Mouse (Mus musculus): ENCODE results near the gene Dip2c. TPM values are rescaled to one million over a fixed set of nuclear protein-coding genes. Genes with fewer than 3 reads are reported as not detected.
A peak's percentile ranks its signal among the peaks of the same experiment; 100 is the strongest.

The Dip2c gene
- polyA plus RNA-seq, 1 experiment from 2014 or later: 4.6 TPM

DNA sequence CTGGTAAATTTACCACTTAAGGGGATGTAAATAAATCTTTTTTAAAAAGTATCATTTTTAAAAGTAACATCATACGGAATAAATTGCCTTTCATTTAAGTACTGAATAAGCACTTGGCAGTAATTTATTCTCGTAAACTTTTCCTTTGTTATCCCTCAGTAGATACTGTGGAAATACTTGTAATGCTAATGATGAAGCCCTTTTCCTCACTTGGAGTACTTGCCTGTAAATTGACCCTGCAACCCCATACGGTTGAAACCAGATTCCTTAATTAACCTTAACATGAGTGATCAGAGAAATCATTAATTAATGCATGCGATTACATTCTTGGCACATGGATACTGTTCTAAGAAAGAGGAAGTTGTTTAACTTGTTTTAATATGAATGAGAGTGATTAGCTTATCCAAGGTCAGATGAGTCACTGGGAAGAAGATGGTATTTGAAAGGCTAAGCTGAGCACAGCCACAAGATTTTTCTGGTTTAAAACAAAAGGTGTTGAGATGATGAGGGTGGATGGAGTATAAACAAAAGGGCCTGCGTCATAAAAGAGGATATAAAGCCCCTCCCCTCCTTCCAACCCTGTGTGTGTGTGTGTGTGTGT is 114.0 kb downstream of the Dip2c start:
- Histone ChIP-seq H3K9ac (ENCODE audit: low read length) (no peak overlapping the region), H3K36me3 (ENCODE audit: control insufficient read depth, insufficient read depth, low read length) (no peaks in the 10 kb centered on the region), H3K27ac (ENCODE audit: low read length) (no peak overlapping the region), H3K4me1 (replicated peaks; ENCODE audit: control insufficient read depth, insufficient read depth, low read length) (no peaks in the 10 kb centered on the region), H3K4me2 (ENCODE audit: low read depth, low read length) (no peak overlapping the region), H3K27me3 (ENCODE audit: control insufficient read depth, insufficient read depth, low read depth, low read length) (no peaks in the 10 kb centered on the region), H3K9me3 (ENCODE audit: control insufficient read depth, low read length) (no peaks in the 10 kb centered on the region), H3K4me3 (ENCODE audit: low read length) (no peak overlapping the region)
- no peak for ATAC-seq (ENCODE audit: low read depth)
- 51% methylated on average over 5 of the region's 5 CpGs for WGBS

- no peak overlapping the region for H3K9ac ChIP-seq (ENCODE audit: low read length)
- no peak overlapping the region for H3K4me3 ChIP-seq (ENCODE audit: low read length)
- ATAC-seq (ENCODE audit: low read depth): no peak
- no peaks in the 10 kb centered on the region for H3K4me1 ChIP-seq (replicated peaks; ENCODE audit: control insufficient read depth, insufficient read depth, low read length)
- WGBS: 84% methylated on average over 3 of the region's 3 CpGs
- no peaks in the 10 kb centered on the region for H3K9me3 ChIP-seq (ENCODE audit: control insufficient read depth, low read length)
- no peaks in the 10 kb centered on the region for H3K27me3 ChIP-seq (ENCODE audit: control insufficient read depth, insufficient read depth, low read depth, low read length)
- no peaks in the 10 kb centered on the region for H3K36me3 ChIP-seq (ENCODE audit: control insufficient read depth, insufficient read depth, low read length)
- H3K27ac ChIP-seq (ENCODE audit: low read length): no peak overlapping the region
- no peak overlapping the region for H3K4me2 ChIP-seq (ENCODE audit: low read depth, low read length)
Observed at GRCm38 (mm10) chr13:9393470-9393869, 117.1 kb downstream of the Dip2c start.

DNA sequence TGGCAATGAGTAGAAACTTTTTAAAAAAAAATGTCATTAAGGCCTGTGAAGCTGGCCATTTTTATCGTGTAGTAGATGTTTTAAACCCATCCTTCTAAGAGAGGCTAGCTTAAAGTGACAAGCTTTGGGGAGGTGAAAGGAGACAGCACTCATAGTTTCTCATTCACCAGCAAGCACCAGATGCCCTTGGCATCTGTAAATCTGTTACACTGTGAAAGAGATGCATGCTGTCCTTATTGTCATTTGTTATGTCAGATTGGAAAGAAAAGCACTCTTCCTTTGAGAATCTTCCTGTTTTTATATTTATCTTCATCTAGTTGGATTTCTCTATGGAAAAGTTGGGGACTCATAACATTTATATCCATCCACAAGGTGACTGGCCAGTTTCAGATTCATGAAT is 119.0 kb downstream of the Dip2c start:
- H3K4me2 ChIP-seq (ENCODE audit: low read depth, low read length): no peak overlapping the region
- H3K9me3 ChIP-seq (ENCODE audit: control insufficient read depth, low read length): no peaks in the 10 kb centered on the region
- no peaks in the 10 kb centered on the region for H3K4me1 ChIP-seq (replicated peaks; ENCODE audit: control insufficient read depth, insufficient read depth, low read length)
- H3K4me3 ChIP-seq (ENCODE audit: low read length): no peak overlapping the region
- no peaks in the 10 kb centered on the region for H3K27me3 ChIP-seq (ENCODE audit: control insufficient read depth, insufficient read depth, low read depth, low read length)
- H3K9ac ChIP-seq (ENCODE audit: low read length): no peak overlapping the region
- WGBS: 69% methylated on average over 1 of the region's 1 CpGs
- H3K27ac ChIP-seq (ENCODE audit: low read length): no peak overlapping the region
- ATAC-seq (ENCODE audit: low read depth): no peak
- no peaks in the 10 kb centered on the region for H3K36me3 ChIP-seq (ENCODE audit: control insufficient read depth, insufficient read depth, low read length)

GRCm38 (mm10) chr13:9398846-9399245 is 122.5 kb downstream of the Dip2c start:
- H3K4me3 ChIP-seq (ENCODE audit: low read length): no peak overlapping the region
- no peaks in the 10 kb centered on the region for H3K4me1 ChIP-seq (replicated peaks; ENCODE audit: control insufficient read depth, insufficient read depth, low read length)
- no peak overlapping the region for H3K27ac ChIP-seq (ENCODE audit: low read length)
- H3K4me2 ChIP-seq (ENCODE audit: low read depth, low read length): no peak overlapping the region
- no peaks in the 10 kb centered on the region for H3K36me3 ChIP-seq (ENCODE audit: control insufficient read depth, insufficient read depth, low read length)
- no peak for ATAC-seq (ENCODE audit: low read depth)
- peaks cover 2% of the 10 kb centered on the region; the same call in 1 of the 2 replicates for H3K9me3 ChIP-seq (ENCODE audit: control insufficient read depth, low read length)
- WGBS: 80% methylated on average over 1 of the region's 1 CpGs
- no peak overlapping the region for H3K9ac ChIP-seq (ENCODE audit: low read length)
- H3K27me3 ChIP-seq (ENCODE audit: control insufficient read depth, insufficient read depth, low read depth, low read length): no peaks in the 10 kb centered on the region

- Histone ChIP-seq H3K4me3 (ENCODE audit: low read length) (no peak overlapping the region), H3K9me3 (ENCODE audit: control insufficient read depth, low read length) (peaks cover 2% of the 10 kb centered on the region; the same call in 1 of the 2 replicates), H3K36me3 (ENCODE audit: control insufficient read depth, insufficient read depth, low read length) (no peaks in the 10 kb centered on the region), H3K4me2 (ENCODE audit: low read depth, low read length) (no peak overlapping the region), H3K4me1 (replicated peaks; ENCODE audit: control insufficient read depth, insufficient read depth, low read length) (no peaks in the 10 kb centered on the region), H3K27ac (ENCODE audit: low read length) (no peak overlapping the region), H3K27me3 (ENCODE audit: control insufficient read depth, insufficient read depth, low read depth, low read length) (no peaks in the 10 kb centered on the region), H3K9ac (ENCODE audit: low read length) (no peak overlapping the region)
- WGBS: 57% methylated on average over 1 of the region's 1 CpGs
- ATAC-seq (ENCODE audit: low read depth): no peak
Observed at GRCm38 (mm10) chr13:9405399-9405798, 129.1 kb downstream of the Dip2c start.

GRCm38 (mm10) chr13:9408983-9409382 is 132.7 kb downstream of the Dip2c start:
- WGBS: 92% methylated on average over 4 of the region's 4 CpGs
- Histone ChIP-seq H3K4me3 (ENCODE audit: low read length) (no peak overlapping the region), H3K4me2 (ENCODE audit: low read depth, low read length) (no peak overlapping the region), H3K4me1 (replicated peaks; ENCODE audit: control insufficient read depth, insufficient read depth, low read length) (no peaks in the 10 kb centered on the region), H3K9ac (ENCODE audit: low read length) (no peak overlapping the region), H3K36me3 (ENCODE audit: control insufficient read depth, insufficient read depth, low read length) (no peaks in the 10 kb centered on the region), H3K27me3 (ENCODE audit: control insufficient read depth, insufficient read depth, low read depth, low read length) (no peaks in the 10 kb centered on the region), H3K9me3 (ENCODE audit: control insufficient read depth, low read length) (no peaks in the 10 kb centered on the region), H3K27ac (ENCODE audit: low read length) (no peak overlapping the region)
- no peak for ATAC-seq (ENCODE audit: low read depth)

GRCm38 (mm10) chr13:9418441-9418840 is 142.1 kb downstream of the Dip2c start:
- Histone ChIP-seq H3K4me3 (ENCODE audit: low read length) (no peak overlapping the region), H3K4me1 (replicated peaks; ENCODE audit: control insufficient read depth, insufficient read depth, low read length) (no peaks in the 10 kb centered on the region), H3K36me3 (ENCODE audit: control insufficient read depth, insufficient read depth, low read length) (no peaks in the 10 kb centered on the region), H3K9ac (ENCODE audit: low read length) (no peak overlapping the region), H3K27me3 (ENCODE audit: control insufficient read depth, insufficient read depth, low read depth, low read length) (no peaks in the 10 kb centered on the region), H3K27ac (ENCODE audit: low read length) (no peak overlapping the region), H3K9me3 (ENCODE audit: control insufficient read depth, low read length) (no peaks in the 10 kb centered on the region), H3K4me2 (ENCODE audit: low read depth, low read length) (no peak overlapping the region)
- ATAC-seq (ENCODE audit: low read depth): no peak
- WGBS: 89% methylated on average over 3 of the region's 3 CpGs

DNA sequence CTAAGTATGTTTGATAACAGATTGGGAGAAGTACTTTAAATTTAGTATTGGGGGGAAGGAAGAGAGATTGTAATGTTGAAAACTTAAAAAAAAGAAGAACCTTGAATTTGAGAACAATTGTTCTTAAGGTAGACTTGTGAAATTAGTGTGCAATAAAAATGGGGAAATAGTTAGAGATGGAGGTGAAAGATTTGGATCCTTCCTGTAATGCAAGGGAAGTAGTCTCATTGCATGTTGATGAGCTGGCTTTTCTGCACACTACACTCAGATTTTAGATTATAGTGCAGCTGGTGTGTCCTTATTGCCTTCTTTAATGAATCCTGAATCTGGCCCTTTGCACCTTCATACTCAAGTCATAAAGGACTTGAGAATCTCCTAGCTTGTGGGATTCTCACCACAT is 142.9 kb downstream of the Dip2c start:
- no peaks in the 10 kb centered on the region for H3K4me1 ChIP-seq (replicated peaks; ENCODE audit: control insufficient read depth, insufficient read depth, low read length)
- no peaks in the 10 kb centered on the region for H3K27me3 ChIP-seq (ENCODE audit: control insufficient read depth, insufficient read depth, low read depth, low read length)
- no peak for ATAC-seq (ENCODE audit: low read depth)
- no peak overlapping the region for H3K4me3 ChIP-seq (ENCODE audit: low read length)
- H3K4me2 ChIP-seq (ENCODE audit: low read depth, low read length): no peak overlapping the region
- no peak overlapping the region for H3K27ac ChIP-seq (ENCODE audit: low read length)
- no peaks in the 10 kb centered on the region for H3K36me3 ChIP-seq (ENCODE audit: control insufficient read depth, insufficient read depth, low read length)
- H3K9ac ChIP-seq (ENCODE audit: low read length): no peak overlapping the region
- H3K9me3 ChIP-seq (ENCODE audit: control insufficient read depth, low read length): no peaks in the 10 kb centered on the region

DNA sequence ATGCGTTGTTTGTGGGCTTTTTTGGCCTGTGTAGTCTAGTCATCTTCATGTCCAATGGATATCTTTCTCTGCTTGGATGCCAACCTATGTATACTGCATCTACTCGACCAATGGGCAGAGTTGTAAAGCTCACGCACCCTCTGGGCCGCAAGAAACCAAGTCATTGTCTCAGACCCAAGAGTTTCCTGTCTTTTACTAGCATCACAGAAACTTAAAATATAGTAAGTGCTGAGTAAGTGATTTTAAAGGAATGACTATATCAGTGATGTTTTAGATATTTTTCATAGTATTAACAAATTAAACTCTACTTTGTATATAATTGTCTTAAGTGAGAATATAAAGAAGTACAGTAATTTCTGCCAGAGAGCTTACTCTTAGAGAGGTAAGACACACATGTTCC is 145.6 kb downstream of the Dip2c start:
- no peak overlapping the region for H3K4me2 ChIP-seq (ENCODE audit: low read depth, low read length)
- H3K27ac ChIP-seq (ENCODE audit: low read length): no peak overlapping the region
- H3K27me3 ChIP-seq (ENCODE audit: control insufficient read depth, insufficient read depth, low read depth, low read length): no peaks in the 10 kb centered on the region
- no peaks in the 10 kb centered on the region for H3K9me3 ChIP-seq (ENCODE audit: control insufficient read depth, low read length)
- WGBS: 92% methylated on average over 4 of the region's 4 CpGs
- no peaks in the 10 kb centered on the region for H3K4me1 ChIP-seq (replicated peaks; ENCODE audit: control insufficient read depth, insufficient read depth, low read length)
- no peak for ATAC-seq (ENCODE audit: low read depth)
- no peak overlapping the region for H3K4me3 ChIP-seq (ENCODE audit: low read length)
- no peaks in the 10 kb centered on the region for H3K36me3 ChIP-seq (ENCODE audit: control insufficient read depth, insufficient read depth, low read length)
- H3K9ac ChIP-seq (ENCODE audit: low read length): no peak overlapping the region

DNA sequence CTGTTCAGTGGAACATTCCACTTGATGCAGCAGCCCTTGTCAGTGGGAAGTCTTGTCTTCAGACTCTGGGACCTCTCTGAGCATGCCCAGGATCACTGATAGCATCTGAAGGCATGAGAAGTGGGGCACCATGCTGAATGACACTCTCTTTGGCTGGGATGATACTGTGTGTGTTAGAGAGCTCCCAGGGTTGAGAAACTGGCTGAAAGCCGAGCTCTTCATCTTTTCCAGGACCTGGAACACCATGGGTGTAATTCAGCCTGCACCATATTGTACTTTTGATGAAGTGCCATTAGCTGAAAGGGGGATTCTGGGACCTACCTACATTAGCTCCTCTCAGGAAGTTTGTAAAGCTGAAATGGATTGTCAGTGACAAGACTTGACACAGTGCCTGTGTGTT is 146.5 kb downstream of the Dip2c start:
- ATAC-seq (ENCODE audit: low read depth): peak; percentile 66

More for the DNA sequence above, 146.5 kb downstream of the Dip2c start:
- no peaks in the 10 kb centered on the region for H3K36me3 ChIP-seq (ENCODE audit: control insufficient read depth, insufficient read depth, low read length)
- no peak overlapping the region for H3K4me2 ChIP-seq (ENCODE audit: low read depth, low read length)
- H3K27me3 ChIP-seq (ENCODE audit: control insufficient read depth, insufficient read depth, low read depth, low read length): no peaks in the 10 kb centered on the region
- H3K9ac ChIP-seq (ENCODE audit: low read length): no peak overlapping the region
- WGBS: 42% methylated on average over 1 of the region's 1 CpGs
- H3K9me3 ChIP-seq (ENCODE audit: control insufficient read depth, low read length): no peaks in the 10 kb centered on the region
- no peak overlapping the region for H3K4me3 ChIP-seq (ENCODE audit: low read length)
- no peaks in the 10 kb centered on the region for H3K4me1 ChIP-seq (replicated peaks; ENCODE audit: control insufficient read depth, insufficient read depth, low read length)
- no peak overlapping the region for H3K27ac ChIP-seq (ENCODE audit: low read length)

Measured in lung, embryonic 16.5 days (tissue).